Mouse (Mus musculus) G1E (cell line): Measurements from ENCODE around the gene Sfn. TPM values are rescaled to one million over a fixed set of nuclear protein-coding genes. Genes with fewer than 3 reads are reported as not detected.

Experiments used
- ATAC-seq: 2 replicates; pipeline ENCODE4 v1.8.0; 2016; ENCODE audit warnings: mild to moderate bottlenecking; ENCODE audit not compliant: insufficient number of reproducible peaks, poor library complexity, low FRiP score, severe bottlenecking; ENCODE audit errors: extremely low read depth
- DNase-seq: peaks from one replicate; pipeline ENCODE4 v3.0.0; 2012; ENCODE audit warnings: low spot score
- H3K27me3 ChIP-seq: 2 replicates; pipeline ENCODE4 v1.6.1; 2012; ENCODE audit warnings: mild to moderate bottlenecking, low read length, inconsistent platforms; ENCODE audit not compliant: insufficient read depth
- H3K36me3 ChIP-seq: replicated peaks from 2 replicates; pipeline ENCODE3; 2012; ENCODE audit warnings: mild to moderate bottlenecking, inconsistent platforms
- H3K4me1 ChIP-seq: 2 replicates; pipeline ENCODE4 v1.6.1; 2012; ENCODE audit warnings: low read depth, low read length, inconsistent platforms, mixed read lengths; ENCODE audit not compliant: insufficient read depth
- H3K4me3 ChIP-seq: 2 replicates; pipeline ENCODE4 v1.5.1; 2012; ENCODE audit warnings: low read depth, mild to moderate bottlenecking, inconsistent platforms, low read length, moderate library complexity, mixed read lengths
- H3K9me3 ChIP-seq: replicated peaks from 2 replicates; pipeline ENCODE4 v1.6.1; 2012; ENCODE audit warnings: inconsistent platforms
- CTCF ChIP-seq: IDR thresholded peaks from 2 replicates; pipeline ENCODE4 v1.5.1; 2012; ENCODE audit warnings: low read depth, low read length, inconsistent platforms, mixed read lengths
- GATA1 ChIP-seq: IDR thresholded peaks from 2 replicates; pipeline ENCODE4 v1.6.1; 2012; ENCODE audit warnings: borderline replicate concordance, low read length, inconsistent platforms, mixed read lengths
- GATA2 ChIP-seq: IDR thresholded peaks from 2 replicates; pipeline ENCODE4 v1.6.1; 2012; ENCODE audit warnings: low read depth, low read length, inconsistent platforms, borderline replicate concordance
- POLR2AphosphoS5 ChIP-seq: IDR thresholded peaks from 2 replicates; pipeline ENCODE4 v1.6.1; 2012; ENCODE audit warnings: low read depth, low read length, inconsistent platforms; ENCODE audit not compliant: insufficient replicate concordance
- TAL1 ChIP-seq: conservative IDR thresholded peaks from 2 replicates; pipeline ENCODE4 v1.6.1; 2012; ENCODE audit warnings: low read depth, low read length, inconsistent platforms, mixed read lengths
- polyA plus RNA-seq: library from polyadenylated mRNA; stranded (reverse); fragments of >175 nt; gene quantifications from 2 replicates; pipeline ENCODE4 v1.2.3, GENCODE M21; 2012
- total RNA-seq, 2 experiments: library from RNA; stranded (forward) in 1 of 2; stranded (reverse) in 1 of 2; fragments of 200-1000 nt in 1 of 2; fragments of >200 nt in 1 of 2; fragmentation: Nextera tagmentation in 1 of 2; gene quantifications; 2 replicates each; pipeline ENCODE4 v1.2.3; 2014 to 2017

The Sfn gene
- total and polyA plus RNA-seq, 3 experiments: 0.66 to 3.4 (median 1.3) TPM

DNA sequence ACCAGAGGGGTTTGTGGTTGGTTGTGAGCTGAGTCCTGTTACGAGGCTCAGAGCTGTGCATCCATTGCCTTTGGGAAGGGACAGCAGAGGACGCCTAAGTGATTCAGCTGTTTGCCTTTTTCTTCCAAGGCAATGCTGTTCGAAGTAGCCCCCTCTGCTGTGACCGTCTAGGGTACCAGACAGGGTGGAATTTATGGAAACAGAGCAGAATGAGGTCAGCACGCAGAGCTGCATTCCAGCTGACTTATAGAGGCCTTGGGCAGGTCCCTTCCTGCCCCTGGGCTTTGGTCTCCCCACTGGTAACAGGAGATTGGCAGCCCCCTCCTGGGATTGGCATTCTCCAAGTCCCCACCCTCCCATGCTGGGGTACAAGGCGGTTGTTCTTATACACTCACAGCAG is 2.9 kb upstream of the Sfn start:
- no peaks in the 10 kb centered on the region for H3K9me3 ChIP-seq
- H3K36me3 ChIP-seq: peaks cover 43% of the 10 kb centered on the region
- no peak for DNase-seq
- H3K27me3 ChIP-seq: peaks cover 24% of the 10 kb centered on the region; the same call in 1 of the 2 replicates
- H3K4me3 ChIP-seq: no peak overlapping the region
- no peak for ATAC-seq
- H3K4me1 ChIP-seq: peaks cover 9% of the 10 kb centered on the region
- no peak for TF ChIP-seq TAL1
- TF ChIP-seq GATA1: no peak
- TF ChIP-seq GATA2: no peak
- TF ChIP-seq POLR2AphosphoS5: no peak
- TF ChIP-seq CTCF: no peak

DNA sequence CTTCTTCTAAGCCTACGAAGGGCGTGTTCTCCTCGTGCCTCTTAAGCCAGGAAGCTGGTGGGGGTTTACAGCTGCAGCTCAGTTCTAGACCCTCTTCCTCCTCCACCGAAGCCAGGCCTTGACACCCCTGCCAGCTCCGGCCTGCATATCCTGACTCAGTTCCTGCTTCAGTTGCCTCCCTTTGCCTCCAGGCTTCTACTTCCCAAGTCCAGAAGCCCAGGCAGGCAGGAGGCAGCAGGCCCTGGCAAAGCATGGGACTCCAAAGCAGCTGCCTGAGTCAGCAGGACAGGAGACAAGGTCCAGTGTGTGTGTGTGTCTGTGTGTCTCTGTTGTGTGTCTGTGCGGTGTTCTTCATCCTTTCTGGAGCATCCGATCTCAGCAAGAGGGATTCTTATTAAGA is 2.2 kb upstream of the Sfn start:
- no peak for TF ChIP-seq GATA2
- TF ChIP-seq CTCF: no peak
- TF ChIP-seq TAL1: no peak
- no peak for ATAC-seq
- DNase-seq: no peak
- H3K36me3 ChIP-seq: peaks cover 39% of the 10 kb centered on the region
- H3K4me3 ChIP-seq: no peak overlapping the region
- no peaks in the 10 kb centered on the region for H3K9me3 ChIP-seq
- peaks cover 31% of the 10 kb centered on the region for H3K27me3 ChIP-seq
- H3K4me1 ChIP-seq: peaks cover 15% of the 10 kb centered on the region

DNA sequence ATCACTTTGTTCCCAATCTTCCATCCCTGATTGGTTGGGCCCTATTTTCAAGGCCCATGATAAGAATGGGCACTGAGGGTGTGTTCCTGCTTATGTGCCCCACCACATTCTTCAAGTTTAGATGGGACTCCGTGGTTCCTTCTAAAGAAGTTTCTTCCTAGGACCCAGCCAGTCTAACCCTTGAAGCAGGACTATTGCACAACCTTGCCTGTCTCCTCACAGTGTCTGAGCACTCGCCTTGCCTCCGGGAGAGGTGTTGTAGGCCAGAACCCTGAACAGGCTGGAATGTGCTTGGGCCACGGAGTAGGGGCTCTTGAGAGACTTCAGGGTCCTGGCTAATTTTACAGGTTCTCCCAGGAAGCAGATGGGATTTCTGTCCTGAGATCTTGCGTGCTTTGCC is 1.1 kb upstream of the Sfn start:
- DNase-seq (no peak), ATAC-seq (no peak)
- Histone ChIP-seq H3K4me1 (peaks cover 24% of the 10 kb centered on the region), H3K36me3 (peaks cover 32% of the 10 kb centered on the region), H3K4me3 (no peak overlapping the region), H3K9me3 (no peaks in the 10 kb centered on the region), H3K27me3 (peaks cover 34% of the 10 kb centered on the region)
- TF ChIP-seq TAL1: no peak
- TF ChIP-seq GATA2: no peak
- TF ChIP-seq CTCF: no peak
- TF ChIP-seq POLR2AphosphoS5: no peak
- TF ChIP-seq GATA1: no peak

DNA sequence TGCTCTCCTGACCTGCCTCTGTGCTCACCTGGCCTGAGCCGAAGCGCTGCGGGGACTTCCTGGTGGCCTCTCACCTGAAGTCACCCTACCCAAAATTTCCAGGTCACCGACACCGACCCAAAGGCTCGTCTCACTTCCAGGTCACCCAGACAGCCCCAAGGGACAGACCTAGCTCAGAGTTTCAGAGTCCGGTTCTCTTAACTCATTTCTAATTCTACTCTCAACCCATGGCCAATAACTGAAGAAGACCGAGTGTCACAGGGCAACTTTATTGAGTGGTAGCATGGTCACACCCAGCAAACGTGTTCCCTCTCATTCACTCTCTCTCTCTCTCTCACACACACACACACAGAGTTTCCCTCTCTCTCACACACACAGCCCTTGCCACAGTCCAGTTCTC is 1.7 kb downstream of the Sfn start:
- ATAC-seq (no peak), DNase-seq (no peak)
- peaks cover 12% of the 10 kb centered on the region for H3K36me3 ChIP-seq
- peaks cover 23% of the 10 kb centered on the region for H3K27me3 ChIP-seq
- no peaks in the 10 kb centered on the region for H3K9me3 ChIP-seq
- H3K4me1 ChIP-seq: peaks cover 19% of the 10 kb centered on the region
- H3K4me3 ChIP-seq: peak overlapping the region; percentile 8; the same call in 1 of the 2 replicates
- TF ChIP-seq TAL1 (no peak), POLR2AphosphoS5 (no peak), GATA2 (no peak), CTCF (no peak), GATA1 (no peak)

DNA sequence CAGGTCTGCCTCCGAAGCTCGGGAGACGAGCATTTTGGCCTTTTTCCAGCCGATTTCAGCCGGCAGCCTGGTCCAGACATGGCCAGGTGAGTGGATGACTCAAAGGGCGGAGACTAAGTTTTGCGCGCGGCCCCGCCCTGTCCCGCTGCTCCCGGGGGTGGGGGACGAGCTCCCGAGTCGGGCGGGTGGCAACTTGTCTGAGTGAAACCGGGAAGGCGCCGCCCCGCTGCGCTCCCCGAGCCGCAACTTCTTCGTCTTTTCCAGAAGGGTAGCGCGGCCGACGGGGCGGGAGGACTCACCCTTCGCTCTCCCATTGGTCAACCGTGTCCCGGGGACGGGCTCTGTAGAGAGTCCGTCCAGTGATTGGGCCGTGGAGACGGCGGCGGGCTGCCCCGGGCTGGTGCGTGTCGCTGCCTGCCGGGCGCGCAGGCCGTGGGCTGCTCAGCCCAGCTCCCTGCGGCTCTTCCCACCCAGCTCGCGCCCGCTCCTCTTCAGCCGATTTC is 2.3 kb downstream of the Sfn start:
- H3K36me3 ChIP-seq: peaks cover 12% of the 10 kb centered on the region
- H3K9me3 ChIP-seq: no peaks in the 10 kb centered on the region
- peaks cover 23% of the 10 kb centered on the region for H3K27me3 ChIP-seq
- DNase-seq: peak; percentile 51
- H3K4me1 ChIP-seq: peaks cover 19% of the 10 kb centered on the region
- no peak for TF ChIP-seq TAL1
- TF ChIP-seq GATA2: no peak
- peak overlapping the region; percentile 67 for H3K4me3 ChIP-seq
- peak; percentile 57; the same call in 1 of the 2 replicates for ATAC-seq

DNA sequence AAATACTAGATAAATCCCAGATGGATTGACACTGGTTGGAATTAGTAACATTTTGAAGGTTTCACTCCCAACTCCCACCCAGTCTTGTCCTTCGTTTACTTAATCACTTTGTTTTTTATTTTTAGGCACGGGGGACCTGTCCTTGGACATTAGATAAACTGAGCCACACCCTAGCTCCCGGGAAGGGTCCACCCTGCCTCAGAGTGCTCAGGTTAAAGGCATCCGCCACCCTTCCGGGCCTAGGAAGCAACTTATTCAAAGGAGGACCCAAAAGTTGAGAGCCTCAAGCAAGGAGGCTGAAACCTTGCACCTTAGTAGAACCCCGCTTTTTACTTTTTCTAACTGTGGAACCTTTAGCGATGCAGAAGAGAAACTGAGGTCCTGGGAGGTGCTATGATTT is 2.9 kb downstream of the Sfn start:
- Histone ChIP-seq H3K27me3 (peaks cover 21% of the 10 kb centered on the region), H3K4me1 (peaks cover 19% of the 10 kb centered on the region), H3K4me3 (peak overlapping the region; percentile 67), H3K9me3 (no peaks in the 10 kb centered on the region), H3K36me3 (peaks cover 9% of the 10 kb centered on the region)
- TF ChIP-seq TAL1 (no peak), POLR2AphosphoS5 (no peak), GATA1 (no peak), GATA2 (no peak), CTCF (no peak)
- DNase-seq (no peak), ATAC-seq (no peak)

DNA sequence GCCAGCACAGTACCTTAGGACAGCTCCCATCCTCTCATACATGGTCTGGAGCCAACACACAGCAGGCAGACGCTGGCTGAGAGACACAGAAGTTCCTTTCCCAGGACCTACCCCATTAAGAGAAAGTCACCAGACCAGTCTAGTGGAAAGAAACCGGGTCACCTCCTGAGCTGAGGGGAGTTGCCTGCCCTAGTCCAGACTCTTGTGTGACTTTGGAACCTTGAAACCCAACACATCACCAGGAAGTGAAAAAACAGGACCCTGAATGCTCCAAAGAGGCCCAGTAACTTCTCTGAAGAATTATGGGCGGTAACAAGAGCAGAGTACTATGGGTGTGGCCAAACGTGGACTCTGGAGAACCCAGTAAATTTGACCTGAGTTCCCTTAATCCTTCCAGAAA is 3.4 kb downstream of the Sfn start:
- no peak for ATAC-seq
- no peak overlapping the region for H3K4me3 ChIP-seq
- TF ChIP-seq CTCF (no peak), POLR2AphosphoS5 (no peak)
- DNase-seq: no peak
- peaks cover 9% of the 10 kb centered on the region for H3K36me3 ChIP-seq
- peaks cover 19% of the 10 kb centered on the region for H3K4me1 ChIP-seq
- H3K9me3 ChIP-seq: no peaks in the 10 kb centered on the region
- H3K27me3 ChIP-seq: peaks cover 21% of the 10 kb centered on the region
